Mouse (Mus musculus): Measurements from ENCODE around the gene Tlr13. TPM values are rescaled to one million over a fixed set of nuclear protein-coding genes. Genes with fewer than 3 reads are reported as not detected.
A peak's percentile ranks its signal among the peaks of the same experiment; 100 is the strongest.
"Not testable (repeated sequence)": the region's sequence is repeated elsewhere in the genome, so short reads cannot be mapped to it uniquely, and the experiment has no call there.

Tlr13 gene
- total RNA-seq, 2 experiments from 2014 or later: 0.70 to 0.91 TPM

GRCm38 (mm10) chrX:106186713-106187649, 44.0 kb downstream of the Tlr13 start, which contains the start of gene Pgk1:
Gene Pgk1 (plus strand): TSS chrX:106187100.
- DNase-seq: peak; percentile 85

GRCm38 (mm10) chrX:106187737-106188136, 44.7 kb downstream of the Tlr13 start:
- DNase-seq: peak; percentile 32

GRCm38 (mm10) chrX:106189356-106189755, 46.4 kb downstream of the Tlr13 start:
- DNase-seq: no peak

- no peak for DNase-seq
Observed at GRCm38 (mm10) chrX:106190091-106190490, 47.1 kb downstream of the Tlr13 start.

GRCm38 (mm10) chrX:106194361-106194760, 51.4 kb downstream of the Tlr13 start:
- not testable (repeated sequence) for DNase-seq

GRCm38 (mm10) chrX:106197308-106197707, 54.3 kb downstream of the Tlr13 start:
- DNase-seq: no peak

GRCm38 (mm10) chrX:106198904-106199303, 55.9 kb downstream of the Tlr13 start:
- no peak for DNase-seq

GRCm38 (mm10) chrX:106209100-106209499, 66.1 kb downstream of the Tlr13 start:
- no peak for DNase-seq

Other genes starting within 250 kb of the Tlr13 start
- 100 to 1,000 TPM; 121 to 122 TPM for gene Atrx, start 213.8 kb upstream of the Tlr13 start, total RNA-seq (2021)
- gene Magt1, start 131.3 kb upstream of the Tlr13 start, total RNA-seq (2021): 10 to 100 TPM; 44.6 to 44.7 TPM
- 1,000 to 10,000 TPM; 1,187 to 1,211 TPM for gene Cox7b, start 127.5 kb upstream of the Tlr13 start, total RNA-seq (2021)
- gene Atp7a, start 115.9 kb upstream of the Tlr13 start, total RNA-seq (2021): 10 to 100 TPM; 13.1 to 15.0 TPM
- gene Pgk1, start 43.9 kb downstream of the Tlr13 start, total RNA-seq (2021): 100 to 1,000 TPM; 670 to 689 TPM
- gene Taf9b, start 78.0 kb downstream of the Tlr13 start, total RNA-seq (2021): 10 to 100 TPM; 15.1 to 18.3 TPM
- gene Fnd3c2, start 112.2 kb downstream of the Tlr13 start, total RNA-seq (2021): not detected